Mouse (Mus musculus): ENCODE results near the gene Gnb1l. TPM values are rescaled to one million over a fixed set of nuclear protein-coding genes. Genes with fewer than 3 reads are reported as not detected.
A peak's percentile ranks its signal among the peaks of the same experiment; 100 is the strongest.

Gnb1l gene
- polyA plus RNA-seq, 1 experiment from 2014 or later: 15.7 TPM

- H3K27ac ChIP-seq (ENCODE audit: low read depth, low read length): no peak overlapping the region
- 18% methylated on average over 9 of the region's 9 CpGs for WGBS
- no peaks in the 10 kb centered on the region for H3K9me3 ChIP-seq (ENCODE audit: control insufficient read depth, low read length)
- no peak overlapping the region for H3K4me3 ChIP-seq (ENCODE audit: low read depth, low read length)
- no peak for ATAC-seq (ENCODE audit: low read depth)
- no peak overlapping the region for H3K4me2 ChIP-seq (ENCODE audit: low read depth, low read length)
- no peaks in the 10 kb centered on the region for H3K4me1 ChIP-seq (ENCODE audit: control insufficient read depth, insufficient read depth, low read length)
- no peaks in the 10 kb centered on the region for H3K36me3 ChIP-seq (ENCODE audit: control insufficient read depth, insufficient read depth, low read length)
- H3K27me3 ChIP-seq (ENCODE audit: control insufficient read depth, insufficient read depth, low read length): no peaks in the 10 kb centered on the region
- H3K9ac ChIP-seq (replicated peaks; ENCODE audit: low read depth, low read length): no peak overlapping the region
These were observed 53.1 kb downstream of the Gnb1l start for GRCm38 (mm10) chr16:18551604-18552003.

- Histone ChIP-seq H3K9ac (replicated peaks; ENCODE audit: low read depth, low read length) (no peak overlapping the region), H3K4me1 (ENCODE audit: control insufficient read depth, insufficient read depth, low read length) (no peaks in the 10 kb centered on the region), H3K36me3 (ENCODE audit: control insufficient read depth, insufficient read depth, low read length) (no peaks in the 10 kb centered on the region), H3K27ac (ENCODE audit: low read depth, low read length) (no peak overlapping the region), H3K9me3 (ENCODE audit: control insufficient read depth, low read length) (no peaks in the 10 kb centered on the region), H3K27me3 (ENCODE audit: control insufficient read depth, insufficient read depth, low read length) (no peaks in the 10 kb centered on the region), H3K4me2 (ENCODE audit: low read depth, low read length) (no peak overlapping the region), H3K4me3 (ENCODE audit: low read depth, low read length) (no peak overlapping the region)
- 62% methylated on average over 11 of the region's 11 CpGs for WGBS
- ATAC-seq (ENCODE audit: low read depth): no peak
These were observed 53.7 kb downstream of the Gnb1l start for GRCm38 (mm10) chr16:18552106-18552710.

- Histone ChIP-seq H3K4me2 (ENCODE audit: low read depth, low read length) (no peak overlapping the region), H3K27me3 (ENCODE audit: control insufficient read depth, insufficient read depth, low read length) (no peaks in the 10 kb centered on the region), H3K9ac (replicated peaks; ENCODE audit: low read depth, low read length) (no peak overlapping the region), H3K36me3 (ENCODE audit: control insufficient read depth, insufficient read depth, low read length) (no peaks in the 10 kb centered on the region), H3K4me3 (ENCODE audit: low read depth, low read length) (no peak overlapping the region), H3K4me1 (ENCODE audit: control insufficient read depth, insufficient read depth, low read length) (no peaks in the 10 kb centered on the region), H3K9me3 (ENCODE audit: control insufficient read depth, low read length) (no peaks in the 10 kb centered on the region), H3K27ac (ENCODE audit: low read depth, low read length) (no peak overlapping the region)
- no peak for ATAC-seq (ENCODE audit: low read depth)
- 58% methylated on average over 2 of the region's 2 CpGs for WGBS
These were observed 56.2 kb downstream of the Gnb1l start for GRCm38 (mm10) chr16:18554721-18555120.

GRCm38 (mm10) chr16:18555235-18555935 is 56.9 kb downstream of the Gnb1l start:
- Histone ChIP-seq H3K4me3 (ENCODE audit: low read depth, low read length) (no peak overlapping the region), H3K36me3 (ENCODE audit: control insufficient read depth, insufficient read depth, low read length) (no peaks in the 10 kb centered on the region), H3K9ac (replicated peaks; ENCODE audit: low read depth, low read length) (no peak overlapping the region), H3K4me1 (ENCODE audit: control insufficient read depth, insufficient read depth, low read length) (no peaks in the 10 kb centered on the region), H3K9me3 (ENCODE audit: control insufficient read depth, low read length) (no peaks in the 10 kb centered on the region), H3K27ac (ENCODE audit: low read depth, low read length) (no peak overlapping the region), H3K27me3 (ENCODE audit: control insufficient read depth, insufficient read depth, low read length) (no peaks in the 10 kb centered on the region), H3K4me2 (ENCODE audit: low read depth, low read length) (no peak overlapping the region)
- no peak for ATAC-seq (ENCODE audit: low read depth)
- 77% methylated on average over 17 of the region's 17 CpGs for WGBS

GRCm38 (mm10) chr16:18556461-18556860 is 57.9 kb downstream of the Gnb1l start:
- Histone ChIP-seq H3K9ac (replicated peaks; ENCODE audit: low read depth, low read length) (no peak overlapping the region), H3K4me1 (ENCODE audit: control insufficient read depth, insufficient read depth, low read length) (no peaks in the 10 kb centered on the region), H3K27me3 (ENCODE audit: control insufficient read depth, insufficient read depth, low read length) (no peaks in the 10 kb centered on the region), H3K4me2 (ENCODE audit: low read depth, low read length) (no peak overlapping the region), H3K27ac (ENCODE audit: low read depth, low read length) (no peak overlapping the region), H3K9me3 (ENCODE audit: control insufficient read depth, low read length) (no peaks in the 10 kb centered on the region), H3K4me3 (ENCODE audit: low read depth, low read length) (no peak overlapping the region), H3K36me3 (ENCODE audit: control insufficient read depth, insufficient read depth, low read length) (no peaks in the 10 kb centered on the region)
- no peak for ATAC-seq (ENCODE audit: low read depth)
- 85% methylated on average over 3 of the region's 3 CpGs for WGBS

- Histone ChIP-seq H3K27ac (ENCODE audit: low read depth, low read length) (no peak overlapping the region), H3K4me1 (ENCODE audit: control insufficient read depth, insufficient read depth, low read length) (no peaks in the 10 kb centered on the region), H3K36me3 (ENCODE audit: control insufficient read depth, insufficient read depth, low read length) (no peaks in the 10 kb centered on the region), H3K9me3 (ENCODE audit: control insufficient read depth, low read length) (no peaks in the 10 kb centered on the region), H3K4me2 (ENCODE audit: low read depth, low read length) (no peak overlapping the region), H3K4me3 (ENCODE audit: low read depth, low read length) (no peak overlapping the region), H3K9ac (replicated peaks; ENCODE audit: low read depth, low read length) (no peak overlapping the region), H3K27me3 (ENCODE audit: control insufficient read depth, insufficient read depth, low read length) (no peaks in the 10 kb centered on the region)
- WGBS: 82% methylated on average over 2 of the region's 2 CpGs
- no peak for ATAC-seq (ENCODE audit: low read depth)
These were observed 66.0 kb downstream of the Gnb1l start for GRCm38 (mm10) chr16:18564472-18564871.

- Histone ChIP-seq H3K27ac (ENCODE audit: low read depth, low read length) (no peak overlapping the region), H3K27me3 (ENCODE audit: control insufficient read depth, insufficient read depth, low read length) (no peaks in the 10 kb centered on the region), H3K9ac (replicated peaks; ENCODE audit: low read depth, low read length) (0 out of 2 replicates have a peak overlapping the region, but pooled peaks have one; percentile 7), H3K9me3 (ENCODE audit: control insufficient read depth, low read length) (no peaks in the 10 kb centered on the region), H3K36me3 (ENCODE audit: control insufficient read depth, insufficient read depth, low read length) (no peaks in the 10 kb centered on the region), H3K4me2 (ENCODE audit: low read depth, low read length) (no peak overlapping the region), H3K4me3 (ENCODE audit: low read depth, low read length) (no peak overlapping the region), H3K4me1 (ENCODE audit: control insufficient read depth, insufficient read depth, low read length) (no peaks in the 10 kb centered on the region)
- WGBS: 74% methylated on average over 7 of the region's 7 CpGs
- ATAC-seq (ENCODE audit: low read depth): no peak
These were observed 70.1 kb downstream of the Gnb1l start for GRCm38 (mm10) chr16:18568599-18568998.

- no peak for ATAC-seq (ENCODE audit: low read depth)
- WGBS: 75% methylated on average over 8 of the region's 8 CpGs
- Histone ChIP-seq H3K4me1 (ENCODE audit: control insufficient read depth, insufficient read depth, low read length) (no peaks in the 10 kb centered on the region), H3K9me3 (ENCODE audit: control insufficient read depth, low read length) (no peaks in the 10 kb centered on the region), H3K27ac (ENCODE audit: low read depth, low read length) (no peak overlapping the region), H3K9ac (replicated peaks; ENCODE audit: low read depth, low read length) (no peak overlapping the region), H3K4me2 (ENCODE audit: low read depth, low read length) (no peak overlapping the region), H3K4me3 (ENCODE audit: low read depth, low read length) (no peak overlapping the region), H3K27me3 (ENCODE audit: control insufficient read depth, insufficient read depth, low read length) (peaks cover 7% of the 10 kb centered on the region), H3K36me3 (ENCODE audit: control insufficient read depth, insufficient read depth, low read length) (no peaks in the 10 kb centered on the region)
These were observed 75.7 kb downstream of the Gnb1l start for GRCm38 (mm10) chr16:18574196-18574595.

GRCm38 (mm10) chr16:18577071-18577470 is 78.6 kb downstream of the Gnb1l start:
- WGBS: 41% methylated on average over 3 of the region's 3 CpGs
- H3K9ac ChIP-seq (replicated peaks; ENCODE audit: low read depth, low read length): no peak overlapping the region
- H3K9me3 ChIP-seq (ENCODE audit: control insufficient read depth, low read length): no peaks in the 10 kb centered on the region
- H3K4me1 ChIP-seq (ENCODE audit: control insufficient read depth, insufficient read depth, low read length): peaks cover under 1% of the 10 kb centered on the region; the same call in 1 of the 2 replicates
- H3K36me3 ChIP-seq (ENCODE audit: control insufficient read depth, insufficient read depth, low read length): no peaks in the 10 kb centered on the region
- H3K27ac ChIP-seq (ENCODE audit: low read depth, low read length): no peak overlapping the region
- H3K4me3 ChIP-seq (ENCODE audit: low read depth, low read length): no peak overlapping the region
- no peak overlapping the region for H3K4me2 ChIP-seq (ENCODE audit: low read depth, low read length)
- no peak for ATAC-seq (ENCODE audit: low read depth)
- H3K27me3 ChIP-seq (ENCODE audit: control insufficient read depth, insufficient read depth, low read length): peaks cover 35% of the 10 kb centered on the region

Data from neural tube, embryonic 14.5 days (tissue).